Mouse (Mus musculus) C2C12 (cell line): ENCODE measurements at regions not wholly inside any gene's neighbourhood (a gene's known extent, or its start where the extent isn't known, plus 50 kb on each side); places are given as distances from the start of the nearest gene placed in this dataset.

Experiments
- H3K27me3 ChIP-seq: one replicate; pipeline ENCODE4 v1.6.1; 2011; ENCODE audit not compliant: control insufficient read depth, insufficient read depth, insufficient read length
- H3K36me3 ChIP-seq: one replicate; pipeline ENCODE4 v1.6.1; 2011; ENCODE audit not compliant: control insufficient read depth, insufficient read depth
- H3K4me3 ChIP-seq: one replicate; pipeline ENCODE4 v1.5.1; 2011; ENCODE audit warnings: mild to moderate bottlenecking, control low read depth; ENCODE audit not compliant: poor library complexity, insufficient read depth, severe bottlenecking
- H3K79me2 ChIP-seq: one replicate; pipeline ENCODE4 v1.6.1; 2011; ENCODE audit not compliant: control insufficient read depth, insufficient read depth
- H3K79me3 ChIP-seq: one replicate; pipeline ENCODE4 v1.6.1; 2011; ENCODE audit warnings: low read depth, control low read depth
- H3ac ChIP-seq: one replicate; pipeline ENCODE3; 2011; ENCODE audit warnings: low read depth; ENCODE audit not compliant: control insufficient read depth, insufficient read length
- CEBPB ChIP-seq: IDR thresholded peaks from one replicate; pipeline ENCODE4 v1.6.1; 2011; ENCODE audit warnings: low read depth, mild to moderate bottlenecking, control low read depth, moderate library complexity
- CTCF ChIP-seq: IDR thresholded peaks from one replicate; pipeline ENCODE4 v1.5.1; 2011; ENCODE audit not compliant: control insufficient read depth, insufficient read depth, insufficient read length
- FOSL1 ChIP-seq: IDR thresholded peaks from one replicate; pipeline ENCODE4 v1.8.0; 2011; ENCODE audit warnings: mild to moderate bottlenecking, low read length; ENCODE audit not compliant: poor library complexity, insufficient read depth, severe bottlenecking
- MAX ChIP-seq: IDR thresholded peaks from one replicate; pipeline ENCODE4 v1.6.1; 2011; ENCODE audit warnings: mild to moderate bottlenecking, control low read depth
- MYOD1 ChIP-seq: IDR thresholded peaks from one replicate; pipeline ENCODE4 v1.6.1; 2011; ENCODE audit warnings: low read depth; ENCODE audit not compliant: control insufficient read depth, insufficient read length
- MYOG ChIP-seq: IDR thresholded peaks from one replicate; pipeline ENCODE4 v1.6.1; 2011; ENCODE audit not compliant: control insufficient read depth, insufficient read length; ENCODE audit errors: extremely low read depth
- USF1 ChIP-seq: IDR thresholded peaks from one replicate; pipeline ENCODE4 v1.6.1; 2011; ENCODE audit warnings: low read depth, mild to moderate bottlenecking, control low read depth, moderate library complexity

DNA sequence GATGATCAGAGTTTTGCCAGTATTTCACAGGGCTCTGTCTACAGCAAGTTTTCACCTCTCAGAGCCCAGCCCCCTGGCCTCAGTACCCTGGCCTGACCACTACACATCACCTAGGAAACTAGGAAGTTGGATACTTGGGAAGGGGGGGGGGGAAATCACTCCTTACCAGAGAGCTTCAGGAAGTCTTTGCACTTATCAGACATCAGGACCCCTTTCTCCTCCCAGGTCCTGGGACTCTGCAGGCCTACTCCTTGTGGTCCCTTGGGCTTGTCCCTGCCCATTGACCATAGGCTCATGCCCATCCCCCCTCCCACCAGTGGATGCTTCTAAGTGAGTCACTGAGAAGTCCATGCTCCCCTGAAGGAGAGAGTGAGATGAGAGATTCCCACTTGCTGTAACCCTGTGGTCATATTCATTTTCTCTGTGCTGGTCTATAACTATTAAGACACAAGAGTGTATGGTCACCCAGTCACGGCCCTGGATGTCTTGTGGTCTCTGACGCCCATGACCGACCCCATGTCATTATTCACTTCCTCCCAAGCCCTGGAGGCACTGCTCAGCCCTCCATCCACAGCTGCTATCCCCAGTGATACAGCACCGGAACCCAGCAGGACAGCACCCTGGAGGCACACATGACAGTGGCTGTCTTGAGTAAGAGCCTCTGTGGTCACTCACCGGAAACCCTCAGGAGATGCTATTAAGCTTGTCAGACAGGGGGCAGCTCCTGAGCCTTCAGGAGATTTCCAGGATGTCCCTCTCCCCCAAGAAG lies 101.3 kb downstream of the Ndufa10 start:
- TF ChIP-seq CTCF, result no peak
- TF ChIP-seq MAX, result no peak
- TF ChIP-seq FOSL1, result no peak
- no peak for TF ChIP-seq USF1
- TF ChIP-seq CEBPB, result peak; percentile 17
- no peak for TF ChIP-seq MYOG
- TF ChIP-seq MYOD1, result peak; percentile 83
- H3K27me3 ChIP-seq, result no peaks in the 10 kb centered on the region

GRCm38 (mm10) chr1:92371357-92371981 lies 102.2 kb downstream of the Ndufa10 start:
- no peak for TF ChIP-seq USF1
- no peak for TF ChIP-seq FOSL1
- no peak for TF ChIP-seq CEBPB
- TF ChIP-seq MYOG, result no peak
- peak; percentile 31 for TF ChIP-seq MYOD1
- no peak for TF ChIP-seq MAX
- no peak for TF ChIP-seq CTCF
- Histone ChIP-seq H3K4me3 (no peak overlapping the region), H3K79me3 (no peaks in the 10 kb centered on the region), H3K79me2 (no peaks in the 10 kb centered on the region), H3K27me3 (no peaks in the 10 kb centered on the region), H3ac (peak overlapping the region; percentile 31), H3K36me3 (no peaks in the 10 kb centered on the region)

More for the DNA sequence above, 101.3 kb downstream of the Ndufa10 start:
- no peak overlapping the region for H3K4me3 ChIP-seq
- no peaks in the 10 kb centered on the region for H3K79me3 ChIP-seq
- H3K36me3 ChIP-seq, result no peaks in the 10 kb centered on the region
- H3K79me2 ChIP-seq, result no peaks in the 10 kb centered on the region
- no peak overlapping the region for H3ac ChIP-seq

- H3K27me3 ChIP-seq, result no peaks in the 10 kb centered on the region
- H3K79me3 ChIP-seq, result no peaks in the 10 kb centered on the region
- H3K36me3 ChIP-seq, result no peaks in the 10 kb centered on the region
- H3K79me2 ChIP-seq, result no peaks in the 10 kb centered on the region
- no peak overlapping the region for H3ac ChIP-seq
- H3K4me3 ChIP-seq, result no peak overlapping the region
- no peak for TF ChIP-seq CEBPB
- TF ChIP-seq MYOG, result no peak
- no peak for TF ChIP-seq USF1
- no peak for TF ChIP-seq FOSL1
- TF ChIP-seq MYOD1, result no peak
- TF ChIP-seq MAX, result no peak
- no peak for TF ChIP-seq CTCF
These were observed 102.8 kb downstream of the Ndufa10 start for GRCm38 (mm10) chr1:92370842-92371241.

GRCm38 (mm10) chr1:92369972-92370371 lies 103.7 kb downstream of the Ndufa10 start:
- H3K4me3 ChIP-seq, result no peak overlapping the region
- H3K79me2 ChIP-seq, result no peaks in the 10 kb centered on the region
- H3K27me3 ChIP-seq, result no peaks in the 10 kb centered on the region
- TF ChIP-seq CEBPB (no peak), FOSL1 (no peak), MYOG (no peak), MAX (no peak), CTCF (no peak)
- H3K36me3 ChIP-seq, result no peaks in the 10 kb centered on the region
- H3K79me3 ChIP-seq, result no peaks in the 10 kb centered on the region
- H3ac ChIP-seq, result no peak overlapping the region

DNA sequence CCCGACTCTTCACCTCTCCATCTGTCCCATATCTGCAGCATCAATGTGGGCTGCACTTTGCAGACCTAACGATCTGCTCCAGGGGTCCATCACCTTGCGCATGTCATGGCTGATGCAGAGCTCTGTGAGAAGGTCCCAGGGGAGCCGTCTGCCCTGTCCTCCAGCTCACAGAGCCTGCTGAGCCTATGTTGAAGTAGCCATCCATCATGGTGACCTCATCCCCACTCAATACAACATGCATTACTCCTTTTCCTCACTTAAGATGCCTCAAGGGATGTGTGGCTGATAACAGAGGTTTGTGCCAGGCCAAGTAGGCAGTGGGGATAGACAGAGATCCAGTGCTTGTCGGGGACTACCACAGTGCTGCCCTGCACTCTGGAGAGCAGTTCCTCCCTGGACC lies 107.4 kb downstream of the Ndufa10 start:
- Histone ChIP-seq H3K79me2 (no peaks in the 10 kb centered on the region), H3K27me3 (no peaks in the 10 kb centered on the region), H3ac (no peak overlapping the region), H3K4me3 (no peak overlapping the region), H3K36me3 (no peaks in the 10 kb centered on the region), H3K79me3 (no peaks in the 10 kb centered on the region)
- TF ChIP-seq CEBPB (no peak), FOSL1 (no peak), MYOD1 (no peak), MAX (no peak), CTCF (no peak), MYOG (no peak), USF1 (no peak)
